Mouse (Mus musculus): Measurements from ENCODE around the gene Isoc2a.

- TF ChIP-seq ZC3H11A (IDR thresholded peaks at IDR 0.05; ENCODE audit: borderline replicate concordance, low read depth, low read length) (no peak), MAFK (IDR thresholded peaks at IDR 0.05; ENCODE audit: insufficient read depth, low read depth, low read length) (no peak)
Measured at GRCm38 (mm10) chr7:4849372-4849771, 27.6 kb upstream of the Isoc2a start.

Measured in ES-E14 (cell line).